Mouse (Mus musculus): Measurements from ENCODE around the gene Spaca6.

DNA sequence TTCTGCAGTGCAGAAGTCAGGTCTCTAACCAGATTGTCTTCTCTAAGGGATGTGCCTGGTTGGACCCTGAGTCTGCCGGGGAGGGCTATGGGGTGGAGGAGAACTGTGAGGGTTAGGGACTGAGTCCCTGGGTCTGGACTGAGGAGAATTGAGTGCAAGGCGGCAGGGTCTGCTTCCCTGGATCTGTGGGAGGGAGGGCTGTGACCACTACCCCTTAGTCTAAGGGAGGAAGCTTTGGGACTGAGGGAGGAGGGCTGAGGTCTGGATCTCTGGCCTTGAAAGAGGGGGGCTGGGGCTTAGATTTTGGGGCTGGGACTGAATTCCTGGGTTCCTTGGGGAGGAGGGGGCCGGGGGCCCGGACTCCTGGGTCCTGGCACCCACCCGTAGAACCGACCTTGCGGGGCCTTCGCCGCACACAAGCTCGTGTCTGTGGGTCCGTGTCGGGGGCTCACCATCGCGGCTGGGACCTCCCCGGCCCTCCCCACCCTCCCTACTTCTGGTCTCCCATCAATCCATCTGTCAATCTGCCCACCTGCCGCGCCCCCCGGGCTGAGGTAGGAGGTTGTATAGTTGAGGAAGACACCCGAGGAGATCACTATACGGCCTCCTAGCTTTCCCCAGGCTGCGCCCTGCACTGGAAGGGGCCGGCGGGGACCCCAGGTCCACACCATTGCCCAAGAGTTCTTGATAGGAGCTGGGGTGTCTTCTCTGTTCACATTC, 3.0 kb downstream of the Spaca6 start:
- TF ChIP-seq POLR2A (IDR thresholded peaks at IDR 0.05; ENCODE audit: insufficient read depth, low read length) (no peak), CTCF (IDR thresholded peaks at IDR 0.05; ENCODE audit: low read depth, low read length) (no peak), EP300 (IDR thresholded peaks at IDR 0.05; ENCODE audit: insufficient read depth, low read depth, low read length) (no peak)
